Mouse (Mus musculus) cerebellum, adult 9-11 months (tissue): ENCODE data around the gene Ccrl2.

Experiments
- DNase-seq: peaks from one replicate; pipeline ENCODE4 v3.0.0; 2022

The Ccrl2 gene

DNA sequence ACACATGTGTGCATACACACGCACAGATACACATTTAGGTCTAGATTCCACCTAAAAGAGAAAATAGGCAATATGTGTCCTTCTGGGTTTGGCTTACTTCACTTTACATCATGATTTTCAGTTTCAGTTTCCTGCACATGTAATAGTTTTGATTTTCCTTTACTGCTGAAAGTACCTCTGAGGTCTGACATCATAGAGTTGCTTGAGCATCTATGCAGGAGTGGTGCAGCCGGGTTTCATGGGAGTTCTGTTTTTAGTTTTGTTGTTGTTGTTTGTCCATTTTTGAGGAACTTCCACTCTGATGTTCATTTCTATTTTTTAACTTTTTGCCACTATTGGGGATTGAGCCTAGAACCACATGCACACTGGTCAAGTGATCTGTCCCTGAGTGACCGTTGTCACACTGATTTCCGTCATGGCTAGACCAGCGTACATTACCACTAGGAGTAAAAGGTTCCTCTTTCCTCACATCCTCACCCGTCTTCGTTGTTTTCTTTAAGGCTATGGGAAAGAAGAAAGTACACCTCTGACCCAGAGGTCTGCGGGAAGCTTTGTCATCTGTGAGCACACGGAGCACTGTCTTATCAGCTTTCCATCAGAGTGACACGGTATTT is 1.7 kb upstream of the Ccrl2 start:
- no peak for DNase-seq

DNA sequence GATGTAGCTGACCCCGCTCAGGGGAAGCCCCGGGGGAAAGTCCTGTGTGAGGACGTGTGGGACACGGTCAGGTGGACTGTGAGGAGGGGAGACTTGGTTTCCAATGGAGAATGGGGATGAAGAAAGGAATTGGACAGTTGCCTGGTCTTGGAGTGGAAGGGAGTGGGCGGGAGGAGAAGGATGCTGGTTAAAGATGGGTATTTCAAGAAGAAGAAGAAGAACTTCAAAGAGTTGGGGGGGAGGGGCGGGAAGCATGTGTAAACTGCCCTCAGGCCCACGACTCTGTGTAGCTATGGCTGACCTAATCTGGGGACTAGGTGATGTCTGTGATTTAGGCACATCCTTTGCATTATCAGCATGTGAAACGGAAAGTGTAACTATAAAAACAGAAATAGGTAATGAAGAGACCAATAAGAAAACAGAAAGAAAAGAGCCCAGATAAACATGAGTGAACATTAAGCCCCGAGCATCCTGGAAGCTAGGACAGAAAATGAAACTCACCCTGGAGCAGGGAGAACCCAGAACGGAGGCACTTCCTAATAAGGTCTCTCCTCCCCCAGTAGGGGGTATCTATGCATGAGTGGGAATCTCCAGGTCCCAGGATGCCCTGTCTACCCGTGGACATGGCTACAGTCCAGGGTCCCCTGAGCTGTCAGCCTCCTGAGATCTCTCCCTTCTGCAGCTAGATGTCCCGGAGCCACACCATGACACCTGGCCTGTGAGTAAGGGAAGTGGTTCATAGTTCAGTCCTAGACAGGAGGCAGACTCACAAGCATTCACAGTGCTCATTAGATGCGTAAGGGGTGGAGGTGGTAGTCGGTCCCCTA is 438 bp upstream of the Ccrl2 start:
- no peak for DNase-seq

DNA sequence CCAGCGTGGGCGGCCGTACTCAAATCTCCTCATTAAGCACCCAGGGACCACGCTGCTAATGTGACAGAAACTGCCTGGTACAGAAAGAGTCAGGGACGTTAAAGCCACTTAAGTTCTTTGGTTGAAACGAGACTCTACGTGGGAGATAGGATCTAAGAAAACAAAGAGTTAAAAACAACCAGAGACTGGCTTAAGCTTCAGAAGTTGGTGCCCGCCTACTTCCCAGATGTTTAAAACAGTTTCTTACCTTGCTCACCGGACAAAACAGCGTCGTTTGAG is 861 bp downstream of the Ccrl2 start:
- no peak for DNase-seq

DNA sequence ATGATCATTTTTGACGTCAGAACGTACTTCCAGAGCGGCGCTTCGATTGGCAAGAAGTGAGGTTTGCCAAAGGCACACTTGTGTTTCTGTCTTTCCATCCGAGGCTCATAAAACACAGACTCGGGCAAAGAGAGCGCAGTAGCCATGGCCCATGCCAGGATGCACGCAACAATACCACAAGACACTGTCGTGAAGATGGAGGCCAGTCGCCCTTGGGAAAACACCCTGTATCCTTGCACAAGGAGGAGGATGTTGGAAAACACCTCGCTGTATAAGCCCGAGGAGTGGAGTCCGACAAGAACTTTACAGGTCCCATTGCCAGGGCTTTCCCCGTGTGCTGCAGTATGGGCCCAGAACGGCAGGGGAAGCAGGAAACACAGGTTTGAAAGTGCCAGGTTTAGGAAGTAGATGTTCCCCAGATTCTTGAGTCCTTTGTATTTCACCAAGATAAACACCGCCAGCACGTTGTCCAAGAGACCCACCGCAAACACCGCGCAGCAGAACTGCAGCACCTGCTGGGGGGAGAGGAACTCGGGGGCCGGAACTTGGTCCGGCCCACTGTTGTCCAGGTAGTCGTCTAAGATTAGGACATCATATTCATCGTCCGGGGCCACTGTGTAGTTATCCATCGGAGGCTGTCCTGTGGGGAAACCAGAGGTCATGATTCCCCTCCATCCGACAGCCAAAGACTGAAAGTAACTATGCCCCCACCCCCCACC is 1.4 kb downstream of the Ccrl2 start:
- DNase-seq = no peak

DNA sequence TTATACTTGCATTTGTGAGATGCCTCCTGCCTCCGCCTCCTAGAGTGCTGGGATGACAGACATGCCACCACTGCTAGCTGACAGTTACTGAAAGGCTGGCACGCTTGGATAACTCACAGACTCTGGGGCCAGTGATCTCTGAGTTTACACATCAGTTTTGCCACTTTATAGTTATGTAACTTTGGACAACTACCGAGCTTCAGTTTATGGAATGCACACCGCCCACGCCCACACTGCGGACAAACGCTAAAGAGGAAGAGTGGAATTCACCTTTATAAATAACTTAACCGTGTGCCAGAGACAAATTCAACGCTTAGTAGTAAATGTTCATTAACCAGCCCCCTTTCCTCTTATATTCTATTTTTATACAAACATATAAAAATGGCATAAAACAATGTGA is 2.4 kb downstream of the Ccrl2 start:
- no peak for DNase-seq

DNA sequence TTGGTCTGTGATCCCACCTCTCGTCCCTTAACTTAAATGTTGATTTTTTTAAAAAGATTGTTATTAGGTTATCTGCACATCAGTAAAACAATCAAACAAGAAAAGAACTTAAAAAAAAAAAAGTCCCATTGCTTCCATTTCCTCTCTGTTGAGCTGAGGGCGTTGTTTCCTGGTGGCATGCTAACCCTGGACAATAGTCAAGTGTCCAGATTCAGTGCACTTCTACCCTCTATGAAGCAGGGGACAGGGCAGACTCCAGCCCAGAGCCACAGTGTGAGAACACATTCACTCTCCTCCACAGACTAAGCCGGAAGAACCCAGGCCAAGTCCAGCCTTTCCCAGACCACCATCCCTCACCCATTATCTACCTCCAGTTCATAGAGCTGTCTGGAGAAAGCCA is 8.9 kb downstream of the Ccrl2 start:
- DNase-seq = no peak

DNA sequence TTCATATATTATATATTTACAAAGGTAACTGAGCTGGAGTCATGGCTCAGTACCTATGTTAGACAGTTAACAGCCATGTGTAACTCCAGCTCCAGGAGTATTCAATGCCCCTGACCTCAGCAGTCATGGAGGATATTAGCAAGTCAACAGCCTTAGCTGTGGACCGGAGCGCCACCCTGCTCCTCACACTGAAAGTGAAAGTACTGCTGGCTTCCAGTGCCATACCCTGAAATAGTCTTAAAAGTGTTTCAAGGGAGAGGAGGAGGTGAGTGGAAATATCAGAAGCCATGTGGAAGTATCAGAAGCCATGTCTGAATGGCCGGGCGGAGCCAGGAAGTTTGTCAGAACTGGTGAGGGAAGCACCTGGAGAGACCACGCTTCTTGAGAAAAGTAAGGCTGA is 10.1 kb downstream of the Ccrl2 start:
- no peak for DNase-seq

DNA sequence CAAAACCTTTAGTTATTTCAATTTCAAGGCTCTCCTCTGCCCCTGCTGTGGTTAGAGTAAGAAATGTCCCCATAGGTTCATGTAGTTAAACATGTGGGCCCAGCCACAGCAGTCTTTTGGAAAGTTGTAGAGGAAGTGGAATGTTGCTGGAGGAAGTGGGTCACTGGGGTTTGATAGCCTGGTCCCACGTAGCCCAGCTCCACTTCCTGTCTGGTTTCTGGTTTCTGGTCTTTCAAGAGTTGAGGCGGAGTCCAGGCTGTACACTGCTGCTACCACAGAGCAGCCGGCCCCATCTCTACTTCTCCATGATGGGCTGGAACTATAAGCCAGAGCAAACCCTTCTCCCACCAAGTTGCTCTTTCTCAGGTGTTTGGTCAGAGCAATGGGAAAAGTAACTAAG is 11.1 kb downstream of the Ccrl2 start:
- no peak for DNase-seq

DNA sequence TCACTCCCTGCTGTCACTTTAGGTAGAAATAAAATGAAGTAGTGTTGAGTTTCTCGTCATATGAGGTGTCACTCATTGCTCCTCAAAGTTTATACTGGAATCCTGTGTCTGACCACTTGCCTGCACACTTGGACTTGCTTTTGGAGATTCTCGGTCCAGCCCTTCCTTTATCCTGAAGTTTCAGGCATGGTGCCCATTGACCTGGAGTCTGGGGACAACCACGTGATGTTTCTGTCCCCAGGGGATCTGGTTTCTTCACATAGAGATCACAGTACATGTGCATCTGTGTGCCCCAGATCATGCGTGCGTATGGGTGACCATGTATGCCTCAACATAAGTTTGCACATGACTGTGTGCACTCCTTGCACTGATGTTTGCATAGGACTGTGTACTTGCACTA is 15.1 kb downstream of the Ccrl2 start:
- DNase-seq = no peak

DNA sequence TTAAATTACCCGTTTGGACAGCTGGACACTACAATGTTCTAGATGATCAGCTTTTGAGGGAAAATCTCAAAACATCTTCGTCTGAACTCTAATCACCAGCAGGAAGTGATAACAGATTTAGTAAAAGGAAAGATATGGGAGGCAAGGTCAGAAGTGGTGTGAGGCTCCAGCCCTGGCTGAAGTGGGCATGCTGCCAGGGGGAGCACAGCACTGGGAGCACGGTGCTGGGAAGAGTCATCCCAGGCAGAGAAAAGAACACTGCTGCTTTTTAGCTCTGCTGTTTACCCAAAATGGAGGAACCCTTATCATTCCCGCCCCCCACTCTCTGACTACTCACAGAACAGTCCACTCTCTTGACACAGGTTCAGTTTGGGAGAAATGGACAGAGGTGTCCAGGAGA is 17.4 kb downstream of the Ccrl2 start:
- DNase-seq = no peak

DNA sequence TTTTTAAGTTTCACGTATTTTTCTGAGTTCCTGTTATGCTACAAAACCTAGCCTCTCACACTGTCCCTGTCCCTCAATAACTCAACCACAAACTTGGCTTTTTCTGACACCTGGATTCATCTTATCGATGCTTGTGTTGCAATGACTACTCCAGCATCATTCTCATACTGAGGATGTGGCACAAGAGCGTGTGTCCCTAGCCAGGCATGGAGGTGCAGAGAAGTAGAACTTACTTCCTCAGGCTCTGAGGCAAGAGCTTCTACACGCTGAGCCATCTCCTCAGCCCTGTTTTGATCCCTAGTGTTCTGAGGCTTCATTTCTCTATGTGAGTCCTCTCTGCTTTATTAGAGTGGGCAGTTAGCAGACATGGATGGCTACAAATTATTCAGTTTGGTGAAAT is 23.6 kb downstream of the Ccrl2 start:
- DNase-seq = no peak

DNA sequence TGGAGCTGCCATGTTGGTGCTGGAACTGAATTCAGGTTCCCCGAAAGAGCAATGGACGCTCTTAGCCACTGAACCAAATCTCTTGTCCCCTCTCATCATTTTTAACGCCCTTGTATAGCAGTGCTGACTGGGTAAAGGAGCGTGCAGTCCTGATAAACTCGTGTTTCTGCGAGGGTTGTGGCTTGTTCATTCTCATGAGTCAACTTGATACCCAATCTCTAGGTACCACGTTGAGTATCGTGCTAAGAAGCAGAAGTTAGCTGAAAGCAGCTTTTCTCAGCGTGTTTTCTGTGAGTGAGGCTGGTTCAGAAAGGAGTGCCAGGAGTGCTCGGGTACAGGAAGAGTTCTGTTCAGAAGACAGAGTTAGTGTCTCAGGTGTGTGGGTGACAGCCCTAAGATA is 30.5 kb downstream of the Ccrl2 start:
- no peak for DNase-seq

DNA sequence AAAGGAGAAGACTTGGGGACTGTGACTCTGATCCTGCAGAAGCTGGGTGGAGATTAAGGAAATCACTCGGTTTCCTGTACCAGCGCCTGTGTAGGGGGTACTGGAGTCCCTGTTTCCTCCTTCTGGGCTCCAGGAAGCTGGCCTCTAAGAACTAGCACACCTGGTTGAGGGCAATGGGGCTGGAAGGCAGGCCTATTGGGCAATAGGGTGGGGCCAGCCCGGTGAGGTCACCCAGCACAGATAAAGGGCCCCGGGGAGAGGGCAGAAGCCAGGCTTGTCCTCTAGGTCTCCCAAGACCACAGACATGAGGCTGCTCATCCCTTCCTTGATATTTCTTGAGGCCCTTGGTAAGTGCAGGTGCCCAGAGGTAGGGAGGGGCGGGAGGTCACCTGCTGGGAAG is 38.3 kb downstream of the Ccrl2 start, which contains the start of gene Ltf:
Ltf (plus strand) TSS at position 250 of the 400 bp plus-strand sequence.
- no peak for DNase-seq

DNA sequence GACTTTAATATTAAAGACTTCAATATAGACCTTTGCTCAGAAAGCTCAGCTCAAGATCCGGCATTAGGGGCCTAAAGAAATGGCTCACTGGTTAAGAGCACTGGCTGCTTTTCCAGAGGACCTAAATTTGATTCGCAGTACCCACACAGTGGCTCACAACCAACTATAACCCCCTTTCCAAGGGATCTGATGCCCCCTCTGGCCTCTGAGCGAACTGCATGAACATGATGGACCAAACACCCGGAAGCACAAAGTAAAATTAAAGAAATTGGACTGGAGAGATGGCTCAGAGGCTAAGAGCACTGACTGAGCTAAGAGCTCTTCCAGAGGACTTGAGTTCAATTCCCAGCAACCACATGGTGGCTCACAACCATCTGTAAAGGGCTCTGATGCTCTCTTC is 41.7 kb downstream of the Ccrl2 start:
- no peak for DNase-seq

DNA sequence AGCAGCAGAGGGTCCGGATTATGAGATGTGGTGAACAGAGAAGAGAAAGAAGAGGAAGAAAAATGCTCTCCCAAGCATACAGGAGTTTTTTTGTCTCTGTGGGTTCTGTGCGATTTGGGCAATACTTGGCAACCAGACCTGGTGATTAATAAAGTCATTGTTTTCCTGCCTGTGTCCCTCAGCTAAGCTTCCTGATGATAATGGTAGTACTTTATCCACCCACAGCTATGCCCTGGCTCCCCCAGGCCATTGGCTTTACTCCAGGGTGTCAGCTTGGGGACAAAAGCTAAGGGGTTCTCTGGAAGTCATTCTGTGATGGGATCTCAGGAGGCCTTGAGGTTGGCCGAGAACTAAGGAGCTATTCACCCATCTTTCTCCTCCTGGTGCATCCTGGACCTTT is 45.3 kb downstream of the Ccrl2 start:
- DNase-seq = no peak

DNA sequence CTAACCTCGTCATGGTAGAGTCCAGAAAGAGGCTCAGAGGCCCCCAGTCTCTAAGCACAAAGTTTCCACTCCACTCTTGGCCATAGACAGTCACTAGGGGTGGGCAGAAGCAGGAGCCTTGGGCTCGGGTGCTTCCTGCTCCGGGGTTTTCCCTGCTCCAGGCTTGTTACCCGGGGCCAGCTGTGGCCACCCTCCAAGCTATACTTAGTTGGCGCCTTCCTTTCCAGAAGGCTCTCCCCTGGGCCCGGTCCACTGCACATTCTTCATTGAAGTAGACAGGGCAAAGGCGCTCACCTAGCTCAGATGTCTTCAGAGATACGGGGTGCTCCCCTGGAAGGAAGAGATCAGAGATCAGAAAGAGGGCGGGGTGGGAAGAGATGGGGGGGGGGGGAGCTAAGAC is 45.8 kb downstream of the Ccrl2 start:
- DNase-seq = no peak

DNA sequence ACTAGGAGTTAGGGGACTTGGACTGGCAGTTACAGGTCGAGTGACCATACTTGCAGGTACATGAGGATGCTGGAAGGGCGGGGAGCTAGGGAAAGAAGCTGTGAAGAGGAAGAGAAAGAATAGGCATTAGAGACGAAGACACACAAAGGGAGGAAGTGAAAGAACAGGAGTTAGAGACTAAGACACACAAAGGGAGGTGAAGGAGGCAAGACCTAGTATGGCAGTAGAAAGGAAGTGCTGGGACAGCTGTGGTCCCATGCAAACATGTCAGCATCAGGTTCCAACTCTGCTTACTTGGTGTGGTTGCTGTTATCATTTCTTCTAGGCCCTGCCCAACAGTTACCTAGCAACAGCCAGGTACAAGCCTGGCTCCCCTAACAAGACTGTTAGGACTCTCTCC is 47.6 kb downstream of the Ccrl2 start:
- no peak for DNase-seq

DNA sequence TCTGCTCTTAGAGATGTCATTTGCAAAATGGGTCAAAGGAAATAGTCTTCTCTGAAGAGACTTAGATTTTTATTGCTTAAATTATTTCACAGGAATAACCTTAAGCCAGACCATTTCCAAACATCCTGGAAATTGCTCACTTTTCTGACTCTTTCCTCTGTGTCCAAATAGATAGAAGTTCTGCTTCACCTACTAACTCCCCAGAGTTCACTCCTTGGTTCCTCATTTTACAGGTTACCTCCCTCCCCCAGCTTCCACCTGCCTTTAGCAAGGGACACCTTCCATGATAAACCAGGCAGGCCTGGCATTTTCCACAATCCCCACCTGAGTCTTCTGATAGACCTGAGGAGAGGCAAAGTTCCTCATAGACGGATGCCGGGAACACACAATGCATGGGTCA is 50.8 kb downstream of the Ccrl2 start:
- no peak for DNase-seq
